10 mouse cellular contexts compared by ENCODE assay signal in the genomic region with DNA sequence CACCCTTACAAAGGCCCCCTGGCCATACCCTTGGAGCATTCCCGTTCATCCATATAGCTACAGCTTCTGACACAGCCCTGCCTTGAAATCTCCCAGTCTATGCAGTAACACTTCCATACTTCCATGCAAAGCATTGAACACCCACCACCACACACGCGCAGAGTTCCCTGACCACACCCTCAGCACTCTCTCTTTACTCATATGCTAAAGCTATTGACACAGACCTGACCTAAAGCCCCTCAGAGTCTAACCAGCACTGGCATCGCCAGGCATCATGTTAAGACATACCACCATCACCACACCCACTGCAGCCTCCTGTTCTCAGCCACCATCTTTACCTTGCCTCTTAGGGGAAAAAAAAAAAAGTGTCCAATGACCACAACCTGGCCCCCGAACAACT. TPM values are rescaled to one million over a fixed set of nuclear protein-coding genes. Genes with fewer than 3 reads are reported as not detected.
A peak's percentile ranks its signal among the peaks of the same experiment; 100 is the strongest.
DNase-seq lines count a peak whose midpoint lies in the region; ATAC-seq and TF ChIP-seq lines count a peak whose summit lies in the region.
"Had no signal": no experiment of that assay in that cellular context is flagged by ENCODE, and none has a peak within 500 bp of the region (broad histone marks: within the 10 kb centered on the region; RNA-seq: fewer than 3 reads in every experiment).

No protein-coding gene starts in this region.

- no peak overlapping the region for H3ac ChIP-seq in myocyte (ENCODE audit: control insufficient read depth, insufficient read length)

- peaks cover 63% of the 10 kb centered on the region for H3K4me1 ChIP-seq in limb, embryonic 12.5 days (replicated peaks)
- peaks cover 64% of the 10 kb centered on the region for H3K4me1 ChIP-seq in limb, embryonic 10.5 days
- H3K4me1 ChIP-seq in embryonic facial prominence, embryonic 15.5 days = peaks cover 53% of the 10 kb centered on the region
- peaks cover 71% of the 10 kb centered on the region for H3K4me1 ChIP-seq in hindbrain, embryonic 15.5 days (replicated peaks)

- WGBS in limb, embryonic 12.5 days = 72% methylated on average over 5 of the region's 5 CpGs
- 79% methylated on average over 5 of the region's 5 CpGs for WGBS in limb, embryonic 10.5 days
- 69% methylated on average over 5 of the region's 5 CpGs for WGBS in embryonic facial prominence, embryonic 15.5 days
- 57% methylated on average over 5 of the region's 5 CpGs for WGBS in hindbrain, embryonic 15.5 days

- ATAC-seq in limb, embryonic 12.5 days (ENCODE audit: insufficient number of reproducible peaks, insufficient read depth, low FRiP score, low TSS enrichment, low read depth) = no peak
- no peak for ATAC-seq in embryonic facial prominence, embryonic 15.5 days (ENCODE audit: insufficient number of reproducible peaks, low FRiP score, low TSS enrichment, low read depth)
- no peak for ATAC-seq in hindbrain, embryonic 15.5 days (ENCODE audit: low FRiP score, low read depth)

- H3K27me3 ChIP-seq in limb, embryonic 12.5 days = peaks cover 52% of the 10 kb centered on the region
- H3K27me3 ChIP-seq in limb, embryonic 10.5 days (ENCODE audit: low read depth, poor library complexity, severe bottlenecking) = peaks cover 46% of the 10 kb centered on the region
- peaks cover 12% of the 10 kb centered on the region for H3K27me3 ChIP-seq in embryonic facial prominence, embryonic 15.5 days
- H3K27me3 ChIP-seq in hindbrain, embryonic 15.5 days = no peaks in the 10 kb centered on the region
- H3K27me3 ChIP-seq in myocyte (ENCODE audit: control insufficient read depth, insufficient read depth, insufficient read length) = no peaks in the 10 kb centered on the region

- H3K36me3 ChIP-seq in limb, embryonic 12.5 days = peaks cover 16% of the 10 kb centered on the region; the same call in 1 of the 2 replicates
- H3K36me3 ChIP-seq in limb, embryonic 10.5 days = peaks cover 9% of the 10 kb centered on the region; the same call in 1 of the 2 replicates
- peaks cover 25% of the 10 kb centered on the region for H3K36me3 ChIP-seq in embryonic facial prominence, embryonic 15.5 days
- peaks cover 5% of the 10 kb centered on the region; the same call in 1 of the 2 replicates for H3K36me3 ChIP-seq in hindbrain, embryonic 15.5 days
- no peaks in the 10 kb centered on the region for H3K36me3 ChIP-seq in myocyte (ENCODE audit: control insufficient read depth, insufficient read depth)

- H3K9ac ChIP-seq in limb, embryonic 12.5 days (replicated peaks) = no peak overlapping the region
- H3K9ac ChIP-seq in embryonic facial prominence, embryonic 15.5 days = no peak overlapping the region
- peak overlapping the region; percentile 64; the same call in 1 of the 2 replicates for H3K9ac ChIP-seq in hindbrain, embryonic 15.5 days

- no peak for DNase-seq in limb, embryonic 10.5 days (ENCODE audit: low spot score)
- DNase-seq in urinary bladder, postnatal 36 days (ENCODE audit: low spot score in 2 of 2) = no peak
- DNase-seq in spleen, adult 12 weeks (ENCODE audit: low spot score) = no peak
- no peak for DNase-seq in liver
- DNase-seq: gastrocnemius, postnatal 10 days had no signal

- peak overlapping the region; percentile 66 for H3K4me2 ChIP-seq in limb, embryonic 12.5 days
- peak overlapping the region; percentile 47 for H3K4me2 ChIP-seq in embryonic facial prominence, embryonic 15.5 days (replicated peaks)
- H3K4me2 ChIP-seq in hindbrain, embryonic 15.5 days = peak overlapping the region; percentile 64
- peak overlapping the region; percentile 96 for H3K4me2 ChIP-seq in myocyte (ENCODE audit: low read depth)

- no peaks in the 10 kb centered on the region for H3K79me2 ChIP-seq in myocyte (ENCODE audit: control insufficient read depth, insufficient read depth)

- H3K4me3 ChIP-seq in limb, embryonic 12.5 days (replicated peaks) = 0 out of 2 replicates have a peak overlapping the region, but pooled peaks have one; percentile 38
- H3K4me3 ChIP-seq in limb, embryonic 10.5 days = no peak overlapping the region
- peak overlapping the region; percentile 32 for H3K4me3 ChIP-seq in embryonic facial prominence, embryonic 15.5 days (replicated peaks)
- H3K4me3 ChIP-seq in hindbrain, embryonic 15.5 days = peak overlapping the region; percentile 48
- peak overlapping the region; percentile 20 for H3K4me3 ChIP-seq in myocyte

- no peak for TF ChIP-seq POLR2A in myocyte (IDR thresholded peaks at IDR 0.05; ENCODE audit: insufficient read length, low read depth)

- 0 out of 2 replicates have a peak overlapping the region, but pooled peaks have one; percentile 45 for H3K27ac ChIP-seq in limb, embryonic 12.5 days
- H3K27ac ChIP-seq in limb, embryonic 10.5 days = no peak overlapping the region
- peak overlapping the region; percentile 36; the same call in 1 of the 2 replicates for H3K27ac ChIP-seq in embryonic facial prominence, embryonic 15.5 days (replicated peaks)
- H3K27ac ChIP-seq in hindbrain, embryonic 15.5 days (replicated peaks) = peak overlapping the region; percentile 78
- H3K27ac ChIP-seq: kidney, postnatal 0 days had no signal

- no peaks in the 10 kb centered on the region for H3K9me3 ChIP-seq in limb, embryonic 12.5 days
- no peaks in the 10 kb centered on the region for H3K9me3 ChIP-seq in limb, embryonic 10.5 days (replicated peaks)
- no peaks in the 10 kb centered on the region for H3K9me3 ChIP-seq in embryonic facial prominence, embryonic 15.5 days (replicated peaks)
- no peaks in the 10 kb centered on the region for H3K9me3 ChIP-seq in hindbrain, embryonic 15.5 days

TF ChIP-seq in myocyte, 11 proteins besides CTCF, POLR2A, EP300 and RAD21:
- TF ChIP-seq TCF12 (IDR thresholded peaks at IDR 0.05; ENCODE audit: insufficient read depth, poor library complexity, severe bottlenecking) (no peak), CEBPB (IDR thresholded peaks at IDR 0.05; ENCODE audit: insufficient read depth, poor library complexity, severe bottlenecking) (no peak), POLR2AphosphoS2 (IDR thresholded peaks at IDR 0.05; ENCODE audit: insufficient read length, low read depth) (no peak), E2F4 (IDR thresholded peaks at IDR 0.05; ENCODE audit: insufficient read depth) (no peak), USF1 (IDR thresholded peaks at IDR 0.05; ENCODE audit: low read depth) (no peak), MYOG (IDR thresholded peaks at IDR 0.05; ENCODE audit: control insufficient read depth in 1 of 3, insufficient read depth in 1 of 3, insufficient read length in 2 of 3, low read depth in 2 of 3) (no peak), SRF (IDR thresholded peaks at IDR 0.05; ENCODE audit: control insufficient read depth, insufficient read length, low read depth) (no peak), MYOD1 (IDR thresholded peaks at IDR 0.05; ENCODE audit: control insufficient read depth in 1 of 3, insufficient read length in 2 of 3, low read depth in 2 of 3) (no peak), REST (IDR thresholded peaks at IDR 0.05; ENCODE audit: insufficient read depth, insufficient read length) (no peak), TCF3 (IDR thresholded peaks at IDR 0.05; ENCODE audit: insufficient read length, low read depth) (no peak), MAX (IDR thresholded peaks at IDR 0.05; ENCODE audit: low read depth) (no peak)

RNA-seq across cellular contexts. Expression of a gene that starts 1.1 kb away (rescaled TPM):
- polyA plus RNA-seq in limb, embryonic 12.5 days (2016; fragmentation: Nextera tagmentation; extraction: Ambion mirVana) = 25.3 and 28.9 TPM in 2 replicates
- 8.4 and 13.5 TPM in 2 replicates for polyA plus RNA-seq in limb, embryonic 10.5 days (2016; fragmentation: Nextera tagmentation; extraction: Ambion mirVana)
- 157 and 180 TPM in 2 replicates for polyA plus RNA-seq in embryonic facial prominence, embryonic 15.5 days (2015; fragmentation: Nextera tagmentation; extraction: Ambion mirVana)
- 197 and 207 TPM in 2 replicates for polyA plus RNA-seq in hindbrain, embryonic 15.5 days (2015; fragmentation: Nextera tagmentation; extraction: Ambion mirVana)
- polyA plus RNA-seq in myocyte (2012; fragmentation: generic; extraction: Trizol) = 155 TPM

RNA-seq across cellular contexts. Expression of a gene that starts 26.4 kb away (rescaled TPM):
- 34.8 and 36.9 TPM in 2 replicates for polyA plus RNA-seq in limb, embryonic 12.5 days (2016; fragmentation: Nextera tagmentation; extraction: Ambion mirVana)
- polyA plus RNA-seq in limb, embryonic 10.5 days (2016; fragmentation: Nextera tagmentation; extraction: Ambion mirVana) = 18.9 and 25.3 TPM in 2 replicates
- polyA plus RNA-seq in embryonic facial prominence, embryonic 15.5 days (2015; fragmentation: Nextera tagmentation; extraction: Ambion mirVana) = 55.4 and 59.8 TPM in 2 replicates
- polyA plus RNA-seq in hindbrain, embryonic 15.5 days (2015; fragmentation: Nextera tagmentation; extraction: Ambion mirVana) = 39.8 and 41.9 TPM in 2 replicates
- polyA plus RNA-seq in myocyte (2012; fragmentation: generic; extraction: Trizol) = 17.3 TPM

RNA-seq across cellular contexts. Expression of a gene that starts 48.3 kb away (rescaled TPM):
- 28.2 and 30.6 TPM in 2 replicates for polyA plus RNA-seq in limb, embryonic 12.5 days (2016; fragmentation: Nextera tagmentation; extraction: Ambion mirVana)
- polyA plus RNA-seq in limb, embryonic 10.5 days (2016; fragmentation: Nextera tagmentation; extraction: Ambion mirVana) = 78.2 and 83.2 TPM in 2 replicates
- 1.4 TPM in 2 replicates for polyA plus RNA-seq in embryonic facial prominence, embryonic 15.5 days (2015; fragmentation: Nextera tagmentation; extraction: Ambion mirVana)
- 7.2 and 9.7 TPM in 2 replicates for polyA plus RNA-seq in hindbrain, embryonic 15.5 days (2015; fragmentation: Nextera tagmentation; extraction: Ambion mirVana)
- polyA plus RNA-seq in myocyte (2012; fragmentation: generic; extraction: Trizol) = 0.59 TPM

RNA-seq across cellular contexts. Expression of a gene that starts 56.9 kb away (rescaled TPM):
- polyA plus RNA-seq in limb, embryonic 12.5 days (2016; fragmentation: Nextera tagmentation; extraction: Ambion mirVana) = 0.12 and 0.39 TPM in 2 replicates
- not detected in 2 replicates for polyA plus RNA-seq in limb, embryonic 10.5 days (2016; fragmentation: Nextera tagmentation; extraction: Ambion mirVana)
- polyA plus RNA-seq in embryonic facial prominence, embryonic 15.5 days (2015; fragmentation: Nextera tagmentation; extraction: Ambion mirVana) = 1.1 and 2.6 TPM in 2 replicates
- polyA plus RNA-seq in hindbrain, embryonic 15.5 days (2015; fragmentation: Nextera tagmentation; extraction: Ambion mirVana) = 0.75 and 1.3 TPM in 2 replicates
- not detected for polyA plus RNA-seq in myocyte (2012; fragmentation: generic; extraction: Trizol)

RNA-seq across cellular contexts. Expression of a gene that starts 57.0 kb away (rescaled TPM):
- polyA plus RNA-seq in limb, embryonic 12.5 days (2016; fragmentation: Nextera tagmentation; extraction: Ambion mirVana) = not detected in 2 replicates
- not detected in 2 replicates for polyA plus RNA-seq in limb, embryonic 10.5 days (2016; fragmentation: Nextera tagmentation; extraction: Ambion mirVana)
- 0.05 TPM in 1 of 2 replicates, not detected in the other for polyA plus RNA-seq in embryonic facial prominence, embryonic 15.5 days (2015; fragmentation: Nextera tagmentation; extraction: Ambion mirVana)
- not detected in 2 replicates for polyA plus RNA-seq in hindbrain, embryonic 15.5 days (2015; fragmentation: Nextera tagmentation; extraction: Ambion mirVana)
- polyA plus RNA-seq in myocyte (2012; fragmentation: generic; extraction: Trizol) = not detected
- polyA plus RNA-seq: kidney, postnatal 0 days had no signal
